Mouse (Mus musculus) embryonic facial prominence, embryonic 11.5 days (tissue): ENCODE results near the gene Ms4a4b. TPM values are rescaled to one million over a fixed set of nuclear protein-coding genes. Genes with fewer than 3 reads are reported as not detected.

ENCODE experiments used
- ATAC-seq: fragments of 200-750 bp; cut with Nextera tagmentation; replicated peaks from 2 replicates; pipeline ENCODE4 v1.8.0; 2017; ENCODE audit warnings: low read depth; ENCODE audit not compliant: insufficient number of reproducible peaks, low FRiP score, low TSS enrichment
- DNase-seq: peaks from one replicate; pipeline ENCODE4 v3.0.0-alpha.2; 2015; ENCODE audit warnings: low spot score
- H3K27ac ChIP-seq: fragments of 300-500 bp; sonication (generic); replicated peaks from 2 replicates; pipeline ENCODE4 v1.5.1; 2014; ENCODE audit warnings: mild to moderate bottlenecking, low read depth, low read length, control low read depth
- H3K27me3 ChIP-seq: fragments of 300-500 bp; sonication (generic); 2 replicates; pipeline ENCODE4 v1.6.1; 2014; ENCODE audit warnings: mild to moderate bottlenecking, low read length, moderate library complexity, mixed read lengths; ENCODE audit not compliant: control insufficient read depth, insufficient read depth
- H3K36me3 ChIP-seq: fragments of 300-500 bp; sonication (generic); replicated peaks from 2 replicates; pipeline ENCODE4 v1.6.1; 2014; ENCODE audit warnings: low read depth, mild to moderate bottlenecking, low read length, moderate library complexity, mixed read lengths; ENCODE audit not compliant: control insufficient read depth, insufficient read depth
- H3K4me1 ChIP-seq: fragments of 300-500 bp; sonication (generic); 2 replicates; pipeline ENCODE4 v1.6.1; 2014; ENCODE audit warnings: low read length, mixed read lengths; ENCODE audit not compliant: control insufficient read depth, insufficient read depth
- H3K4me2 ChIP-seq: fragments of 300-500 bp; sonication (generic); 2 replicates; pipeline ENCODE4 v1.6.1; 2014; ENCODE audit warnings: low read depth, mild to moderate bottlenecking, control low read depth, low read length, moderate library complexity
- H3K4me3 ChIP-seq: fragments of 300-500 bp; sonication (generic); 2 replicates; pipeline ENCODE4 v1.5.1; 2014; ENCODE audit warnings: low read depth, low read length, control low read depth
- H3K9ac ChIP-seq: fragments of 300-500 bp; sonication (generic); replicated peaks from 2 replicates; pipeline ENCODE4 v1.6.1; 2014; ENCODE audit warnings: mild to moderate bottlenecking, control low read depth, low read length
- H3K9me3 ChIP-seq: fragments of 300-500 bp; sonication (generic); replicated peaks from 2 replicates; pipeline ENCODE4 v1.6.1; 2016; ENCODE audit warnings: mild to moderate bottlenecking, low read length, inconsistent platforms, mixed read lengths; ENCODE audit not compliant: control insufficient read depth
- WGBS: fragments of 180-500 bp; shearing (Covaris S2); extraction: QIAGEN DNeasy Blood & Tissue Kit; methylation state at CpG from one replicate; pipeline ENCODE4 v1.1.7; 2014; 5-methylcytosine and 5-hydroxymethylcytosine counted together
- polyA plus RNA-seq: library from polyadenylated mRNA; unstranded; fragments of >200 nt; fragmentation: Nextera tagmentation; extraction: Ambion mirVana; gene quantifications from 2 replicates; pipeline ENCODE4 v1.2.1, GENCODE M21; 2014

Ms4a4b gene
- polyA plus RNA-seq: not detected in 2 replicates

- ATAC-seq: no peak
- H3K27ac ChIP-seq: no peak within 1 kb of the TSS
- no peak for DNase-seq
- no peaks in the 10 kb centered on the region for H3K9me3 ChIP-seq
- no peaks in the 10 kb centered on the region for H3K4me1 ChIP-seq
- H3K36me3 ChIP-seq: no peaks in the 10 kb centered on the region
- H3K9ac ChIP-seq: no peak within 1 kb of the TSS
- H3K4me2 ChIP-seq: no peak within 1 kb of the TSS
- H3K27me3 ChIP-seq: no peaks in the 10 kb centered on the region
- H3K4me3 ChIP-seq: no peak within 1 kb of the TSS
Measured at GRCm38 (mm10) chr19:11443338-11443737, at the start of gene Ms4a4b. Gene Ms4a4b, plus strand, starts transcription at chr19:11443553.

GRCm38 (mm10) chr19:11395769-11396168 lies 47.6 kb upstream of the Ms4a4b start:
- H3K4me1 ChIP-seq: no peaks in the 10 kb centered on the region
- no peak overlapping the region for H3K9ac ChIP-seq
- no peak overlapping the region for H3K4me2 ChIP-seq
- H3K27me3 ChIP-seq: no peaks in the 10 kb centered on the region
- no peak overlapping the region for H3K27ac ChIP-seq
- no peaks in the 10 kb centered on the region for H3K9me3 ChIP-seq
- DNase-seq (no peak), ATAC-seq (no peak)
- H3K36me3 ChIP-seq: no peaks in the 10 kb centered on the region
- no peak overlapping the region for H3K4me3 ChIP-seq

GRCm38 (mm10) chr19:11404527-11404926 lies 38.8 kb upstream of the Ms4a4b start, which contains the start of gene Ms4a4c:
Gene Ms4a4c, plus strand, starts transcription at chr19:11404770.
- H3K36me3 ChIP-seq: no peaks in the 10 kb centered on the region
- H3K27ac ChIP-seq: no peak within 1 kb of the TSS
- DNase-seq (no peak), ATAC-seq (no peak)
- no peak within 1 kb of the TSS for H3K4me2 ChIP-seq
- H3K4me3 ChIP-seq: no peak within 1 kb of the TSS
- no peaks in the 10 kb centered on the region for H3K4me1 ChIP-seq
- 81% methylated on average over 3 of the region's 3 CpGs for WGBS
- H3K9me3 ChIP-seq: no peaks in the 10 kb centered on the region
- H3K27me3 ChIP-seq: no peaks in the 10 kb centered on the region
- H3K9ac ChIP-seq: no peak within 1 kb of the TSS

GRCm38 (mm10) chr19:11407428-11407827 lies 35.9 kb upstream of the Ms4a4b start:
- no peak overlapping the region for H3K9ac ChIP-seq
- H3K4me3 ChIP-seq: no peak overlapping the region
- DNase-seq: no peak
- H3K27me3 ChIP-seq: no peaks in the 10 kb centered on the region
- no peaks in the 10 kb centered on the region for H3K36me3 ChIP-seq
- H3K9me3 ChIP-seq: no peaks in the 10 kb centered on the region
- no peaks in the 10 kb centered on the region for H3K4me1 ChIP-seq
- ATAC-seq: no peak
- H3K27ac ChIP-seq: no peak overlapping the region
- H3K4me2 ChIP-seq: no peak overlapping the region

- H3K4me2 ChIP-seq: no peak overlapping the region
- no peak for DNase-seq
- no peaks in the 10 kb centered on the region for H3K27me3 ChIP-seq
- H3K4me1 ChIP-seq: no peaks in the 10 kb centered on the region
- no peaks in the 10 kb centered on the region for H3K9me3 ChIP-seq
- no peak overlapping the region for H3K9ac ChIP-seq
- WGBS: 88% methylated on average over 1 of the region's 1 CpGs
- H3K27ac ChIP-seq: no peak overlapping the region
- no peaks in the 10 kb centered on the region for H3K36me3 ChIP-seq
- no peak for ATAC-seq
- H3K4me3 ChIP-seq: no peak overlapping the region
Measured at GRCm38 (mm10) chr19:11408591-11408990, 34.8 kb upstream of the Ms4a4b start.

- H3K4me3 ChIP-seq: no peak overlapping the region
- no peaks in the 10 kb centered on the region for H3K9me3 ChIP-seq
- DNase-seq (no peak), ATAC-seq (no peak)
- H3K27me3 ChIP-seq: no peaks in the 10 kb centered on the region
- no peak overlapping the region for H3K4me2 ChIP-seq
- H3K9ac ChIP-seq: no peak overlapping the region
- no peaks in the 10 kb centered on the region for H3K4me1 ChIP-seq
- H3K27ac ChIP-seq: no peak overlapping the region
- H3K36me3 ChIP-seq: no peaks in the 10 kb centered on the region
- WGBS: 89% methylated on average over 1 of the region's 1 CpGs
Measured at GRCm38 (mm10) chr19:11411640-11412039, 31.7 kb upstream of the Ms4a4b start.

- Histone ChIP-seq H3K4me1 (no peaks in the 10 kb centered on the region), H3K9ac (no peak overlapping the region), H3K27me3 (no peaks in the 10 kb centered on the region), H3K27ac (no peak overlapping the region), H3K36me3 (no peaks in the 10 kb centered on the region), H3K9me3 (no peaks in the 10 kb centered on the region), H3K4me3 (no peak overlapping the region), H3K4me2 (no peak overlapping the region)
- no peak for ATAC-seq
- 100% methylated on average over 1 of the region's 1 CpGs for WGBS
- no peak for DNase-seq
Measured at GRCm38 (mm10) chr19:11414084-11414483, 29.3 kb upstream of the Ms4a4b start.

- 70% methylated on average over 3 of the region's 3 CpGs for WGBS
- no peak for ATAC-seq
- no peak overlapping the region for H3K9ac ChIP-seq
Measured at GRCm38 (mm10) chr19:11415581-11415980, 27.8 kb upstream of the Ms4a4b start.

More at GRCm38 (mm10) chr19:11415581-11415980, 27.8 kb upstream of the Ms4a4b start:
- H3K4me1 ChIP-seq: no peaks in the 10 kb centered on the region
- no peaks in the 10 kb centered on the region for H3K36me3 ChIP-seq
- H3K27ac ChIP-seq: no peak overlapping the region
- H3K4me3 ChIP-seq: no peak overlapping the region
- DNase-seq: no peak
- no peak overlapping the region for H3K4me2 ChIP-seq
- H3K27me3 ChIP-seq: no peaks in the 10 kb centered on the region
- no peaks in the 10 kb centered on the region for H3K9me3 ChIP-seq
